Mouse (Mus musculus) CH12.LX (cell line): ENCODE results near the gene Prkacb. TPM values are rescaled to one million over a fixed set of nuclear protein-coding genes. Genes with fewer than 3 reads are reported as not detected.

Source experiments
- DNase-seq: peaks from one replicate; pipeline ENCODE4 v3.0.0-alpha.2; 2013; ENCODE audit errors: extremely low read depth
- H3K27ac ChIP-seq: 2 replicates; pipeline ENCODE4 v1.5.1; 2012; ENCODE audit warnings: low read depth, mild to moderate bottlenecking, control low read depth, moderate library complexity; ENCODE audit not compliant: insufficient read depth
- H3K27me3 ChIP-seq: replicated peaks from 2 replicates; pipeline ENCODE3; 2012; ENCODE audit warnings: inconsistent platforms
- H3K36me3 ChIP-seq, 2 experiments: replicated peaks in 1 of 2; 2 replicates each; pipeline versions ENCODE3 to v1.6.1; 2012; ENCODE audit warnings: inconsistent platforms in 1 of 2, low read length in 1 of 2, mild to moderate bottlenecking in 1 of 2, mixed read lengths in 1 of 2, moderate library complexity in 1 of 2; ENCODE audit not compliant: control insufficient read depth in 1 of 2, insufficient read depth in 1 of 2
- H3K4me1 ChIP-seq, 2 experiments: 2 replicates each; pipeline ENCODE4 v1.6.1; 2012; ENCODE audit warnings: inconsistent platforms in 1 of 2, moderate library complexity in 1 of 2; ENCODE audit not compliant: insufficient read depth in 2 of 2, control insufficient read depth in 1 of 2
- H3K4me2 ChIP-seq: 2 replicates; pipeline ENCODE4 v1.6.1; 2012; ENCODE audit warnings: low read depth, mild to moderate bottlenecking, control low read depth; ENCODE audit not compliant: poor library complexity, insufficient read depth, severe bottlenecking
- H3K4me3 ChIP-seq, 3 experiments: fragments of 150-350 bp in 1 of 3; sonication (generic) in 1 of 3; replicated peaks in 1 of 3; 2 replicates each; pipeline versions ENCODE3 to v1.5.1; 2011 to 2012; ENCODE audit warnings: low read depth in 2 of 3, low read length in 2 of 3, mild to moderate bottlenecking in 2 of 3, moderate library complexity in 2 of 3, control low read depth in 1 of 3, improper control_type of control experiment in 1 of 3, inconsistent platforms in 1 of 3, mixed read lengths in 1 of 3; ENCODE audit not compliant: poor library complexity in 1 of 3
- H3K79me2 ChIP-seq: replicated peaks from 2 replicates; pipeline ENCODE4 v1.6.1; 2012; ENCODE audit warnings: mild to moderate bottlenecking, moderate library complexity; ENCODE audit not compliant: control insufficient read depth, poor library complexity, insufficient read depth, severe bottlenecking; ENCODE audit errors: extremely low read depth
- H3K9ac ChIP-seq: 2 replicates; pipeline ENCODE4 v1.6.1; 2012; ENCODE audit warnings: low read depth, mild to moderate bottlenecking, control low read depth, moderate library complexity; ENCODE audit not compliant: insufficient read depth
- H3K9me3 ChIP-seq: replicated peaks from 2 replicates; pipeline ENCODE3; 2012; ENCODE audit warnings: low read length, inconsistent platforms, mixed read lengths
- BHLHE40 ChIP-seq: IDR thresholded peaks from 2 replicates; pipeline ENCODE4 v1.6.1; 2011; ENCODE audit warnings: mild to moderate bottlenecking, low read depth, low read length, improper control_type of control experiment
- CTCF ChIP-seq, 2 experiments: IDR thresholded peaks in 1 of 2; conservative IDR thresholded peaks in 1 of 2; 2 replicates each; pipeline ENCODE4 v1.5.1; 2011 to 2012; ENCODE audit warnings: low read depth in 2 of 2, low read length in 2 of 2, improper control_type of control experiment in 1 of 2, inconsistent platforms in 1 of 2, mild to moderate bottlenecking in 1 of 2, moderate library complexity in 1 of 2
- E2F4 ChIP-seq: IDR thresholded peaks from 2 replicates; pipeline ENCODE4 v1.6.1; 2011; ENCODE audit warnings: low read depth, low read length, improper control_type of control experiment; ENCODE audit not compliant: insufficient replicate concordance
- ELF1 ChIP-seq: IDR thresholded peaks from 2 replicates; pipeline ENCODE4 v1.6.1; 2014; ENCODE audit warnings: low read depth, mild to moderate bottlenecking, inconsistent platforms, low read length, improper control_type of control experiment
- EP300 ChIP-seq: IDR thresholded peaks from 2 replicates; pipeline ENCODE4 v1.6.1; 2011; ENCODE audit warnings: low read length, improper control_type of control experiment
- ETS1 ChIP-seq: conservative IDR thresholded peaks from 2 replicates; pipeline ENCODE4 v1.6.1; 2012; ENCODE audit warnings: low read depth, mild to moderate bottlenecking, inconsistent platforms, low read length, improper control_type of control experiment, moderate library complexity
- GABPA ChIP-seq: IDR thresholded peaks from 2 replicates; pipeline ENCODE4 v1.6.1; 2012; ENCODE audit warnings: low read depth, low read length, improper control_type of control experiment, inconsistent platforms; ENCODE audit not compliant: insufficient replicate concordance
- HCFC1 ChIP-seq: IDR thresholded peaks from 2 replicates; pipeline ENCODE4 v1.6.1; 2012; ENCODE audit warnings: low read depth, mild to moderate bottlenecking, inconsistent platforms, low read length, improper control_type of control experiment
- JUN ChIP-seq: IDR thresholded peaks from 2 replicates; pipeline ENCODE4 v1.6.1; 2011; ENCODE audit warnings: low read depth, mild to moderate bottlenecking, low read length, improper control_type of control experiment, moderate library complexity; ENCODE audit not compliant: insufficient read depth
- JUND ChIP-seq: conservative IDR thresholded peaks from 2 replicates; pipeline ENCODE4 v1.6.1; 2011; ENCODE audit warnings: low read depth, low read length, improper control_type of control experiment
- KAT2A ChIP-seq: IDR thresholded peaks from 2 replicates; pipeline ENCODE4 v1.6.1; 2012; ENCODE audit warnings: low read length, improper control_type of control experiment, inconsistent platforms; ENCODE audit not compliant: insufficient replicate concordance
- MAFK ChIP-seq: IDR thresholded peaks from 2 replicates; pipeline ENCODE4 v1.6.1; 2011; ENCODE audit warnings: low read length, improper control_type of control experiment; ENCODE audit not compliant: insufficient replicate concordance
- MAX ChIP-seq: IDR thresholded peaks from 2 replicates; pipeline ENCODE4 v1.6.1; 2011; ENCODE audit warnings: low read length, improper control_type of control experiment
- MAZ ChIP-seq: IDR thresholded peaks from 2 replicates; pipeline ENCODE4 v1.6.1; 2012; ENCODE audit warnings: low read depth, mild to moderate bottlenecking, inconsistent platforms, low read length, improper control_type of control experiment, moderate library complexity
- MEF2A ChIP-seq: IDR thresholded peaks from 2 replicates; pipeline ENCODE4 v1.6.1; 2014; ENCODE audit warnings: low read depth, mild to moderate bottlenecking, inconsistent platforms, low read length, improper control_type of control experiment, borderline replicate concordance
- MXI1 ChIP-seq: IDR thresholded peaks from 2 replicates; pipeline ENCODE4 v1.6.1; 2011; ENCODE audit warnings: mild to moderate bottlenecking, low read depth, low read length, improper control_type of control experiment
- MYC ChIP-seq: IDR thresholded peaks from 2 replicates; pipeline ENCODE4 v1.6.1; 2011; ENCODE audit warnings: low read depth, mild to moderate bottlenecking, improper control_type of control experiment, low read length
- NELFE ChIP-seq: IDR thresholded peaks from 2 replicates; pipeline ENCODE4 v1.6.1; 2011; ENCODE audit warnings: low read depth, low read length, improper control_type of control experiment
- NRF1 ChIP-seq: IDR thresholded peaks from 2 replicates; pipeline ENCODE4 v1.6.1; 2014; ENCODE audit warnings: low read depth, mild to moderate bottlenecking, inconsistent platforms, low read length, improper control_type of control experiment, moderate library complexity
- PAX5 ChIP-seq: IDR thresholded peaks from 2 replicates; pipeline ENCODE4 v1.6.1; 2012; ENCODE audit warnings: low read length, inconsistent platforms, mixed read lengths
- POLR2A ChIP-seq: IDR thresholded peaks from 2 replicates; pipeline ENCODE4 v1.6.1; 2011; ENCODE audit warnings: low read depth, mild to moderate bottlenecking, improper control_type of control experiment, low read length
- POLR2AphosphoS2 ChIP-seq: IDR thresholded peaks from 2 replicates; pipeline ENCODE4 v1.6.1; 2011; ENCODE audit warnings: low read depth, low read length, improper control_type of control experiment
- RAD21 ChIP-seq: IDR thresholded peaks from 2 replicates; pipeline ENCODE4 v1.6.1; 2011; ENCODE audit warnings: low read depth, mild to moderate bottlenecking, low read length, improper control_type of control experiment, moderate library complexity
- RCOR1 ChIP-seq: conservative IDR thresholded peaks from 2 replicates; pipeline ENCODE4 v1.6.1; 2012; ENCODE audit warnings: low read depth, mild to moderate bottlenecking, inconsistent platforms, low read length, improper control_type of control experiment
- TBP ChIP-seq: conservative IDR thresholded peaks from 2 replicates; pipeline ENCODE4 v1.6.1; 2011; ENCODE audit warnings: low read depth, low read length, improper control_type of control experiment
- TCF12 ChIP-seq: IDR thresholded peaks from 2 replicates; pipeline ENCODE4 v1.6.1; 2014; ENCODE audit warnings: low read depth, mild to moderate bottlenecking, inconsistent platforms, low read length, improper control_type of control experiment
- UBTF ChIP-seq: IDR thresholded peaks from 2 replicates; pipeline ENCODE4 v1.6.1; 2012; ENCODE audit warnings: low read depth, mild to moderate bottlenecking, inconsistent platforms, low read length, improper control_type of control experiment, moderate library complexity
- USF1 ChIP-seq: IDR thresholded peaks from 2 replicates; pipeline ENCODE4 v1.6.1; 2014; ENCODE audit warnings: low read depth, mild to moderate bottlenecking, inconsistent platforms, low read length, improper control_type of control experiment
- USF2 ChIP-seq: conservative IDR thresholded peaks from 2 replicates; pipeline ENCODE4 v1.6.1; 2011; ENCODE audit warnings: low read depth, low read length, improper control_type of control experiment
- ZC3H11A ChIP-seq: IDR thresholded peaks from 2 replicates; pipeline ENCODE4 v1.6.1; 2012; ENCODE audit warnings: low read depth, mild to moderate bottlenecking, inconsistent platforms, low read length, improper control_type of control experiment
- ZKSCAN1 ChIP-seq: IDR thresholded peaks from 2 replicates; pipeline ENCODE4 v1.6.1; 2012; ENCODE audit warnings: low read depth, inconsistent platforms, low read length, improper control_type of control experiment, borderline replicate concordance
- ZNF384 ChIP-seq: IDR thresholded peaks from 2 replicates; pipeline ENCODE4 v1.6.1; 2012; ENCODE audit warnings: low read depth, low read length, improper control_type of control experiment, inconsistent platforms
- dilution Hi-C: fragments of 300-500 bp; cut with MboI; formaldehyde crosslinking; loops from 2 replicates; pipeline ENCODE4 v1.14.3; 2020; ENCODE audit warnings: low sequenced_read_pairs; ENCODE audit not compliant: extremely low pct_unique_long_range_greater_than_20kb, extremely low pct_ligation_motif_present
- in situ Hi-C: fragments of 300-500 bp; cut with MboI; formaldehyde crosslinking; loops from 3 replicates; pipeline ENCODE4 v1.14.3; 2019; ENCODE audit warnings: low sequenced_read_pairs, low pct_ligation_motif_present, low pct_unique_long_range_greater_than_20kb, mixed read lengths
- polyA plus RNA-seq: library from polyadenylated mRNA; unstranded; fragments of >175 nt; gene quantifications from 2 replicates; pipeline ENCODE4 v1.2.1, GENCODE M21; 2012; ENCODE audit warnings: low read depth; ENCODE audit not compliant: insufficient read length
- total RNA-seq, 2 experiments: library from RNA; depleted of rRNA; stranded (reverse); fragments of 300-350 nt in 1 of 2; fragments of >200 nt in 1 of 2; gene quantifications; 2 replicates each; pipeline ENCODE4 v1.2.3; 2012 to 2014

Prkacb gene
- total and polyA plus RNA-seq, 3 experiments = 33.1 to 65.1 (median 62.1) TPM

DNA sequence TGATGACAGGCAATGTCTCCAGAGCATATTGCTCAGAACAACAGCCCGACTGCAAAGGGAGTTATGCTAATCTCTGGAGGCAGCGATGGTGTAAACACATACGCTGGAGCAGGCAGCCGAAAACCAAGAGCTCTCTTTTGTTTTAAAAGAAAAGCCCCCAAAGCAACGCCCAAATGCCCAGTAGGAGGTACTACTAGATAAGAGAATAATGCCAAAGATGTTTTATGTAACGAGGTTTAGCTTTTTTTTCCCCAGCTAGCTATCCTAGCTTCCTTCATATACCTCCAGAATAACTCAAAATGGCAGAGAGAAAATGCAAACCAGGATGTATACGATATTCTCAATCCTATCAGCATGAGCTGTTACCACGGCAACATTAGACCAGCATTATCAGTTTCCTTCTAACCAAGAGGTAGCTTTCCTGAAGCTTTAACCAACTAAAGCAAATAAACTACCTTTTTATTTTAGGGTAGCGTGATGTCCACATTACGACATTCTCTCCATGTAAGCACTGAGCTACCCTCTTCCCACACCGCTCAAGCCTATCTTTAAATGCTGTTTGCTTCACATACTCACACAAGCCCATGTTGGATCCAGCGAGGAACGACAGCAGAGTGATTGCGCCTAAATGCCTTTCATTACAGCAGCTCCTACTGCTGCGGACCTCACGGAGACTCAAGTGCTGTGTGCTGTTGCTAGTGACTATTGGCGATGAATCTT is 42.7 kb downstream of the Prkacb start:
- in situ Hi-C loops = no loop called here
- Histone ChIP-seq H3K4me3 (no peak overlapping the region), H3K4me1 (peaks cover 3 to 12% of the 10 kb centered on the region in 2 experiments; a peak in 3 of 4 replicates), H3K4me2 (no peak overlapping the region), H3K9me3 (no peaks in the 10 kb centered on the region), H3K27me3 (no peaks in the 10 kb centered on the region), H3K79me2 (no peaks in the 10 kb centered on the region; the same call in 1 of the 2 replicates), H3K36me3 (peaks cover 6 to 36% of the 10 kb centered on the region in 2 experiments), H3K9ac (no peak overlapping the region), H3K27ac (no peak overlapping the region)
- TF ChIP-seq MAZ = no peak
- no peak for TF ChIP-seq POLR2AphosphoS2
- TF ChIP-seq MEF2A = no peak
- no peak for TF ChIP-seq HCFC1
- TF ChIP-seq NELFE = no peak
- TF ChIP-seq TCF12 = no peak
- no peak for TF ChIP-seq ZKSCAN1
- no peak for TF ChIP-seq MAX
- TF ChIP-seq ETS1 = no peak
- no peak for TF ChIP-seq GABPA
- TF ChIP-seq RAD21 = no peak
- TF ChIP-seq JUN = no peak
- no peak for TF ChIP-seq UBTF
- TF ChIP-seq ZNF384 = no peak
- TF ChIP-seq ELF1 = no peak
- TF ChIP-seq PAX5 = no peak
- no peak for TF ChIP-seq CTCF (conservative IDR thresholded peaks at IDR 0.05 in 1 of 2, IDR thresholded peaks at IDR 0.05 in 1 of 2; ENCODE audit: low read depth in 2 of 2, low read length in 2 of 2)
- no peak for TF ChIP-seq ZC3H11A
- no peak for TF ChIP-seq TBP
- dilution Hi-C loops = no loop called here
- no peak for DNase-seq

DNA sequence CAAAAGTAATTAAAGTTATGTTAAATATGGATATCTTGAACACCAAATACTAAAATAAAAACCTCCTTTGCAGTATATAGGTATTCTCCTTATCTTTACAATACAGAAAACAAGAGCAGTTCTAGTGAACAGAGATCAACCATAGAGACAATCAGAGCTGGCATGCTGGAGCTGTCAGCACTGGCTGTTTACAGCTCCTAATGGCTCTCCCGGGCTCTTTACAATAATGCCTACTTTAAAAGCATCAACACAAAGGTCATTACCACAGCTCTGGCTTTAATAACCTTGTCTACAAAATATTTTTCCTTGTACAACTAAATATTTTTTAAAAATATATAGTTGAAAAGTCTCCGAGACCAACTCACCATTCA is 43.2 kb downstream of the Prkacb start:
- dilution Hi-C loops = no loop called here
- H3K4me3 ChIP-seq = no peak overlapping the region
- no peaks in the 10 kb centered on the region; the same call in 1 of the 2 replicates for H3K79me2 ChIP-seq
- H3K27ac ChIP-seq = no peak overlapping the region
- H3K36me3 ChIP-seq = peaks cover 6 to 36% of the 10 kb centered on the region in 2 experiments
- no peaks in the 10 kb centered on the region for H3K27me3 ChIP-seq
- no peak overlapping the region for H3K9ac ChIP-seq
- H3K9me3 ChIP-seq = no peaks in the 10 kb centered on the region
- TF ChIP-seq MYC (no peak), POLR2A (no peak), MAZ (no peak), USF2 (no peak), JUND (no peak), ZNF384 (no peak), KAT2A (no peak), BHLHE40 (no peak), NRF1 (no peak), E2F4 (no peak), MAFK (no peak), MXI1 (no peak), EP300 (no peak), USF1 (no peak), RCOR1 (no peak), HCFC1 (no peak)
- TF ChIP-seq, all 38 proteins: peak for 0
- DNase-seq = no peak
- Histone ChIP-seq H3K4me2 (no peak overlapping the region), H3K4me1 (peaks cover 3 to 12% of the 10 kb centered on the region in 2 experiments; a peak in 3 of 4 replicates)
- in situ Hi-C loops = no loop called here
